Mouse (Mus musculus): ENCODE results near the gene Tmem101. TPM values are rescaled to one million over a fixed set of nuclear protein-coding genes. Genes with fewer than 3 reads are reported as not detected.

The Tmem101 gene
- polyA plus RNA-seq (2017; shearing (Covaris generic)): 18.5 TPM

DNA sequence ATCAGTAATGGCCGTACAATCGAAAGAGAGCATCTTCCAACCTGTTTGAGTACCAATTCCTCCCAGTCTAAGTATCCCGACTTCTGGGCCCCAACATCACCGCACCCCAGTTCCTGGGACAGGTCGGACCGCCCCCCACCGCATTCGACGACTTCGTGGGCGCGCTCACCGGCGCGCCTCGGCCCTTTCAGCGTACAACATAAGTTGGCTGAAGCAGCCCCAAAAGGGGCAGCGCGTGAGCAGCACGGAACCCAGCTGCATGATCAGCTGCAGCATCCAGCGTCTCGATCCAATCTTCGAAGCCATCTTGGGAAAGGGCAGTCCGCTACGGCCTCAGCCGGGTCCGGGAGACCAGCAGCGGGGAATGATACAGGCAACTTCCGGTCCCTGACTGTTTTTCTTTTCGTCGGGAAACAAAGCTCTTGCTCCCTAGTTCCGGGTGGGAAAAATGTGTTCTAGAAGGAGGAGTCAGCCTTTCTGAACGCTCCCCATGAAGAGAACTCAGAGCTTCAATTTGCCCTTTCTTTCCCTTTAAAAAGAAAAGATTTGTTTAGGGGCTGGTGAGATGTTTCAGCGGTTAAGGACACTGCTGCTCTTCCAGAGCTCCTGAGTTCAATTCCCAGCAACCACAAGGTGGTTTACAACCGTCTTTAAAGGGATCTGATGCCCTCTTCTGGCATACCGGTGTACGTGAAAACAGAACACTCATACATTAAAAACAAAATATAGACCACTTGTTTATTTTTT, at the start of gene Tmem101:
TSS of gene Tmem101 (minus strand) at position 366 of the 747 bp plus-strand sequence.

DNA sequence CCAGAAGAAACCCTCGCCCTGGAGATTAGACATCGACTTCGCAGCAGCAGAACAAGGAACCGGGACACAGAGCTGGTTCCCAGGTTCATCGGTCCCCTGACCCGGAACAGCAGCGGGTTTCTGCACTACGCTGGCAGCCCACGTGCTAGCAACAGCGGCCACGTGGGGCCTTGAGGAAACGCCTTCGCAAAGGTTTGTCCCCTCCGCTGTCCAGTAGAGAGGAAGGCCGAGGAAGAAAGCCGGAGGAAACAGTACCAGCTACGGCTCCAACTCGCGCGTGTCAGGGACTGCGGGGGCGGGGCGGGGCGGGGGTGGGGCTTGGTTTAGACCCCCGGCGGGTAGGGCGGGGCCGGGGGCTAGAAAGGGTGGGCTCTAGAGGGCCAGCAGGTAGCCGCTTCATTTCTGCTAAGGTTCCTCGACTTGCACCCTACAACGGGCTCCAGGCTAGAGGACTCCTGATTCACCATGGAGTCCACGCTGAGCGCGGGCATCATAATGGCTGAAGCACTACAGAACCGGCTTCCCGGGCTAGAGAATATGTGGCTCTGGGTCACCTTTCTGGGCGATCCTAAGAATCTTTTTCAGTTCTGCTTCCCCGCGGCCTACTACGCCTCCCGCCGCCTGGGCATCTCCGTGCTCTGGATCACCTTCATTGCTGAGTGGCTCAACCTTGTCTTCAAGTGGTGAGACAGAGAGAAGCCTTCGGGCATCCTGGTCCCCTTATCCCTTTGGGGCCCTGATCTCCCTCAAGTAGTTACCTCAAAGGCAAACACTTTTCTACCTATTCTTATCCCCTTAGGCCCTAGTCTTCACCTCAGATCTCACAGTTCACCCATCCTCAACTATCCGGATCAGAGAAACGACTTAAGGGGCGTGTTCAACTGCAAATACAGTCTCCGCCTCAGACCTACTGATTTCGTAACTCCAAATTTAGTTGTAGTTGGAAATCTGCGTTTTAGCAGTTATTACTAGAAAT, 33.5 kb upstream of the Tmem101 start, which contains the start of gene G6pc3:
TSS of gene G6pc3 (plus strand) at position 160 of the 976 bp plus-strand sequence.

DNA sequence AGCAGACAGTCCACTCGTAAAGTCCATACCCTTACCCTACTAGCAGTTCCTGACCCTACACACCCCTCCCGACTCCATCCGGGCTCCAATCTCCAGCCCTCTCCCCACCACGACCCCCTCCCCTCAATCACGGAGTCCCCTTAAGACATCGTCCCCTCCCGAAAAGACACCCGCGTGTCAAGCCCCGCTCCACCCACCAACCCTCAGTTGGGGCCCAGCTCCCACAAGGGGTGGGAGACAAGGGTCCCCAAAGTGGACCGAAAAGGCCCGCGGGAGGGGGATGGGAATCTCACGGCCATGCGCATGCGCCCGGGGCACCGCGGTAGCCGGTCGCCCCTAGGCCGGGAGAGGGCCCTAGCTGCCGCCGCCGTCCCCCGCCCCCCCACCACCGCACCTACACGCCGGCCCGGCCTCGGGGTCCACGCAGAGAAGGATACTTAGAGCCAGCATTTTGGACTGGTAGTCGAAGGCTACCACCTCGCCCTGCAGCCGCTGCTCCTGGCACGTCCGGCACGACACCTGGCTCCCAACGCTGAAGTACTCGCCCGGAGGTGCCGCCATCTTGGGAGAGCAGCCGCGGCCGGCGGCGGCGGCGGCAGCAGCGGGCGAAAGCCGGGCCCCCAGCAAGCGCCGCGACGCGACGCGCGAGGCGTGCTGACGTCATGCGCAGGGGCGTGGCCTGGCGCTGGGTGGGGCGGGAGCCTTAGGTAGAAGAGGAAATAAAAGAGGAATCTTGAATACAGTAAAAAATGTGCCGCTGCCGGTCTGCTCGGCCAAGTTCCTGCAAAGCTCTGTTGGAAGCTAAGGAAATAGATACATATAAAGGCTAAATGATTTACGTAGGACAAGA, 28.7 kb upstream of the Tmem101 start, which contains the start of gene Lsm12:
TSS of gene Lsm12 (minus strand) at position 651 of the 850 bp plus-strand sequence.

GRCm38 (mm10) chr11:102145471-102146001, 10.7 kb downstream of the Tmem101 start, which contains the start of gene Nags:
Gene Nags (plus strand): TSS chr11:102145513.

GRCm38 (mm10) chr11:102107732-102108131, 48.5 kb downstream of the Tmem101 start, which contains the start of gene Pyy:
Gene Pyy (minus strand): TSS chr11:102107832.

Other genes starting within 250 kb of the Tmem101 start
- not detected for gene Sost, start 189.4 kb downstream of the Tmem101 start, polyA plus RNA-seq (2017; shearing (Covaris generic))
- gene Cfap97d1, start 172.1 kb downstream of the Tmem101 start, polyA plus RNA-seq (2017; shearing (Covaris generic)): not detected
- 0.60 TPM for gene Dusp3, start 169.4 kb downstream of the Tmem101 start, polyA plus RNA-seq (2017; shearing (Covaris generic))
- not detected for gene Mpp3, start 127.9 kb downstream of the Tmem101 start, polyA plus RNA-seq (2017; shearing (Covaris generic))
- not detected for gene Cd300lg, start 114.9 kb downstream of the Tmem101 start, polyA plus RNA-seq (2017; shearing (Covaris generic))
- gene Mpp2, start 67.9 kb downstream of the Tmem101 start, polyA plus RNA-seq (2017; shearing (Covaris generic)): 6.2 TPM
- not detected for gene Ppy, start 55.1 kb downstream of the Tmem101 start, polyA plus RNA-seq (2017; shearing (Covaris generic))
- gene Pyy, start 48.6 kb downstream of the Tmem101 start, polyA plus RNA-seq (2017; shearing (Covaris generic)): not detected
- gene Nags, start 10.9 kb downstream of the Tmem101 start, polyA plus RNA-seq (2017; shearing (Covaris generic)): not detected
- gene Lsm12, start 28.9 kb upstream of the Tmem101 start, polyA plus RNA-seq (2017; shearing (Covaris generic)): 56.8 TPM
- gene G6pc3, start 33.2 kb upstream of the Tmem101 start, polyA plus RNA-seq (2017; shearing (Covaris generic)): 50.3 TPM
- 20.1 TPM for gene Hdac5, start 73.8 kb upstream of the Tmem101 start, polyA plus RNA-seq (2017; shearing (Covaris generic))
- 1.9 TPM for gene BC030867, start 92.5 kb upstream of the Tmem101 start, polyA plus RNA-seq (2017; shearing (Covaris generic))
- not detected for gene Asb16, start 112.3 kb upstream of the Tmem101 start, polyA plus RNA-seq (2017; shearing (Covaris generic))
- gene Tmub2, start 128.5 kb upstream of the Tmem101 start, polyA plus RNA-seq (2017; shearing (Covaris generic)): 69.7 TPM
- 8.1 TPM for gene Atxn7l3, start 140.2 kb upstream of the Tmem101 start, polyA plus RNA-seq (2017; shearing (Covaris generic))
- 112 TPM for gene Ubtf, start 163.3 kb upstream of the Tmem101 start, polyA plus RNA-seq (2017; shearing (Covaris generic))
- gene Slc4a1, start 209.8 kb upstream of the Tmem101 start, polyA plus RNA-seq (2017; shearing (Covaris generic)): 1.8 TPM
- gene Rundc3a, start 237.0 kb upstream of the Tmem101 start, polyA plus RNA-seq (2017; shearing (Covaris generic)): 34.1 TPM